Mouse (Mus musculus): Measurements from ENCODE around the gene Rtl4. TPM values are rescaled to one million over a fixed set of nuclear protein-coding genes. Genes with fewer than 3 reads are reported as not detected.

Gene Rtl4
- total and polyA plus RNA-seq, 2 experiments from 2014 or later = 0.04 TPM; not detected in 1

DNA sequence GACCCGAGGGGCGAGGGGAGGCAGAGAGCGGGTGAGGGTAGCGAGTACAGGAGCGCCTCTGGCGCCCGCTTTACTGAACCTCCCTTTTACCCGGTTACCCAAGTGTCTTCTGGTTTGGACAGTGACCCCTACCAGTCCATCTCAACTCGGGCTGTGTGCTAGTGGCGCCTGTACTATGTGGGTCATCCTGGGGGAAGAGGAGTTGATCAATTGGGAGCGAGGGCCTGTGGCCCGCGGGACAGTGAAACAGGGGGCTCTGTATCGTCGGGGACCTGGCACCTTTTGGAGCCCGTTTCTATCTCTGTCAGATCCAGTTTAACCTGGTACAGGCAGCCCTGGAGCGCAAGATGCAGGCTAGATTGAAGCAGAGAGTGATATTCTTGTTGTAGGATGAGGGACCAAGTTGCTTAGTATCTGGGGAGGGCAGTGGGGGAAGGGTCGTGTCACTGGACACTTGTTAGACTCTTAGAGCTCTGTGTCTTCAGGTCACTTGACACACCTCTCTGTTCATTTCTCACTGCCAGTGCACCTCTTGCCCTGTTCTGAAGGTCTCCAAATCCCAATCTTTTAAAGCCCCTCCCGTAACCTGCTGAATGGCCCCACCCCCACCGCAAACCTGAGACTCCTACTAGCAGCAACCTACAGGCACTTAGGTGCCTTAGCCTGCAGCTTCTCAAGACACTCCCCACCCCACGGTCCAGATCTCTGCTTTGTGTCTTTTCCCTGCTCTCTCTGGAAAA, 582 bp downstream of the Rtl4 start:
- Histone ChIP-seq H3K27ac (ENCODE audit: low read depth) (no peak overlapping the region), H3K9ac (replicated peaks; ENCODE audit: low read depth, low read length) (0 out of 2 replicates have a peak overlapping the region, but pooled peaks have one; percentile 20), H3K9me3 (replicated peaks; ENCODE audit: control insufficient read depth, low read length) (no peaks in the 10 kb centered on the region), H3K4me1 (ENCODE audit: control insufficient read depth, insufficient read depth) (no peaks in the 10 kb centered on the region), H3K27me3 (ENCODE audit: control insufficient read depth, insufficient read depth, low read length) (0 out of 2 replicates have a peak, but pooled peaks cover 7% of the 10 kb centered on the region), H3K4me3 (ENCODE audit: low read depth, low read length) (peak overlapping the region; percentile 49), H3K4me2 (ENCODE audit: low read depth, low read length) (peak overlapping the region; percentile 77), H3K36me3 (replicated peaks; ENCODE audit: control insufficient read depth, insufficient read depth, low read length) (no peaks in the 10 kb centered on the region)
- TF ChIP-seq CTCF (IDR thresholded peaks at IDR 0.05; ENCODE audit: low read depth) = no peak
- no peak for TF ChIP-seq EP300 (IDR thresholded peaks at IDR 0.05; ENCODE audit: low read depth)
- WGBS = 18% methylated on average over 21 of the region's 21 CpGs
- ATAC-seq (ENCODE audit: insufficient read depth, low read depth) = no peak
- DNase-seq (ENCODE audit: low spot score) = no peak

DNA sequence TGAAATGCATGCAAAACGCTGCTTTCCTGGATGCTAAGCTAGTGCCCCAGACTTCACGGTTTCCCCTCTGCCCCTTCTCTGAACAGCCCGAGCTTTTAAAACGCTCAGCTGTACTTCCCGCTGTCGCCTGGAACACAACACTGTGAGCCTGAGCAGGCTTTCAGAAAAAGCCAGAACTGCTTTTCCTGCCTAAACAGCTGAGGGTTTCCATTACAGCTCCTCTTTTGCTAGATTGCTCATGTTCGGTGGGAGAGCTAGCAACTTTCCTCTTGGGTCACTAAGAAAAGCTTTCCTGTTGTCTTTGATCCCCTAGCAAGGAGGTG, 1.1 kb downstream of the Rtl4 start:
- Histone ChIP-seq H3K9me3 (replicated peaks; ENCODE audit: control insufficient read depth, low read length) (no peaks in the 10 kb centered on the region), H3K4me3 (ENCODE audit: low read depth, low read length) (no peak overlapping the region), H3K36me3 (replicated peaks; ENCODE audit: control insufficient read depth, insufficient read depth, low read length) (no peaks in the 10 kb centered on the region), H3K4me2 (ENCODE audit: low read depth, low read length) (peak overlapping the region; percentile 77), H3K9ac (replicated peaks; ENCODE audit: low read depth, low read length) (no peak overlapping the region), H3K4me1 (ENCODE audit: control insufficient read depth, insufficient read depth) (no peaks in the 10 kb centered on the region), H3K27ac (ENCODE audit: low read depth) (no peak overlapping the region), H3K27me3 (ENCODE audit: control insufficient read depth, insufficient read depth, low read length) (0 out of 2 replicates have a peak, but pooled peaks cover 7% of the 10 kb centered on the region)
- DNase-seq (ENCODE audit: low spot score) (no peak), ATAC-seq (ENCODE audit: insufficient read depth, low read depth) (no peak)
- 17% methylated on average over 7 of the region's 7 CpGs for WGBS
- no peak for TF ChIP-seq EP300 (IDR thresholded peaks at IDR 0.05; ENCODE audit: low read depth)
- TF ChIP-seq CTCF (IDR thresholded peaks at IDR 0.05; ENCODE audit: low read depth) = no peak

DNA sequence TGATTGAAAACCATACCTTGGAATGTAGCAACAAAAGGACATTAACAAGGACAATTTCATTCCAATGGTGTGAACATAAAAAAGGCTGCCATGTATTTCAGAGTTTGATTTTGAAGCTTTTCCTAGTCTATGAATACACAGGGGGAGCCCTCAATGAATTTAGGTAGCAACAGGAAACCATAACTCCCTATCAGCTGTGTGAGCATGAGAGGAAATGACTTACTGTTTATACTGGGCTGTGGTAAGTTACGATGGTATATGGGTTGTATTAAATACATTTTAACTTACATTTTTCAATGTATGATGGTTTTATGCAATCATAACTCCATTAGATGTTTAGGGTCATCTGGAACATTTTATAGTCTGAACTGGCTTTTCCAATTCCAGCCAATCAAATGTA, 27.6 kb downstream of the Rtl4 start:
- Histone ChIP-seq H3K4me3 (ENCODE audit: low read depth, low read length) (no peak overlapping the region), H3K4me1 (ENCODE audit: control insufficient read depth, insufficient read depth) (no peaks in the 10 kb centered on the region), H3K27ac (ENCODE audit: low read depth) (no peak overlapping the region), H3K9ac (replicated peaks; ENCODE audit: low read depth, low read length) (no peak overlapping the region), H3K36me3 (replicated peaks; ENCODE audit: control insufficient read depth, insufficient read depth, low read length) (no peaks in the 10 kb centered on the region), H3K27me3 (ENCODE audit: control insufficient read depth, insufficient read depth, low read length) (no peaks in the 10 kb centered on the region), H3K9me3 (replicated peaks; ENCODE audit: control insufficient read depth, low read length) (no peaks in the 10 kb centered on the region), H3K4me2 (ENCODE audit: low read depth, low read length) (no peak overlapping the region)
- 59% methylated on average over 1 of the region's 1 CpGs for WGBS
- TF ChIP-seq CTCF (IDR thresholded peaks at IDR 0.05; ENCODE audit: low read depth) (no peak), EP300 (IDR thresholded peaks at IDR 0.05; ENCODE audit: low read depth) (no peak)
- ATAC-seq (ENCODE audit: insufficient read depth, low read depth) (no peak), DNase-seq (ENCODE audit: low spot score) (no peak)

DNA sequence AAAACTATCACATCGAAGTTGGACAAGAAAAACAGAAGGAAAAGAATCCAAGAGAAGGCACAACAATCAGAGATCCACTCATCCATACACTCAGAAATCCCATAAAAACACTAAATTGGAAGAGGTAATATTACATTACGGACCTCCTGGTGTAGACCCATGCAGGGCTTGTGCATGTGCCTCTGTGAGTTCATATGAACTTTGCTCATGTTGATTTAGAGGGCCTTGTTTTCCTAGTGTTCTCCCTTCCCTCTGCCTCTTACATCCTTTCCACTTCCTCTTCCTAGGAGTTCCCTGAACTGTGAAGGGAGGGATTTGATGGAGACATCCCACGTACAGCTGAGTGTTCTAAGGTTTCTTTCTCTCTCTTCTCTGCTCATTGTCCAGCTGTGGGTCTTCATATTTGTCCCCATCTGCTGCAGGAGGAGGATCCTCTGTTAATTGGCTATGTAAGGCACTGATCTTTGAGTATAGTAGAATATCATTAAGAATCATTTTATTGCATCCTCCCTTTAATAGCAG, 58.9 kb downstream of the Rtl4 start:
- Histone ChIP-seq H3K27ac (ENCODE audit: low read depth) (no peak overlapping the region), H3K9ac (replicated peaks; ENCODE audit: low read depth, low read length) (no peak overlapping the region), H3K4me1 (ENCODE audit: control insufficient read depth, insufficient read depth) (no peaks in the 10 kb centered on the region), H3K9me3 (replicated peaks; ENCODE audit: control insufficient read depth, low read length) (no peaks in the 10 kb centered on the region), H3K4me2 (ENCODE audit: low read depth, low read length) (no peak overlapping the region), H3K27me3 (ENCODE audit: control insufficient read depth, insufficient read depth, low read length) (no peaks in the 10 kb centered on the region), H3K36me3 (replicated peaks; ENCODE audit: control insufficient read depth, insufficient read depth, low read length) (no peaks in the 10 kb centered on the region), H3K4me3 (ENCODE audit: low read depth, low read length) (no peak overlapping the region)
- no peak for TF ChIP-seq EP300 (IDR thresholded peaks at IDR 0.05; ENCODE audit: low read depth)
- TF ChIP-seq CTCF (IDR thresholded peaks at IDR 0.05; ENCODE audit: low read depth) = no peak
- ATAC-seq (ENCODE audit: insufficient read depth, low read depth) = no peak
- 47% methylated on average over 3 of the region's 3 CpGs for WGBS
- DNase-seq (ENCODE audit: low spot score) = no peak

DNA sequence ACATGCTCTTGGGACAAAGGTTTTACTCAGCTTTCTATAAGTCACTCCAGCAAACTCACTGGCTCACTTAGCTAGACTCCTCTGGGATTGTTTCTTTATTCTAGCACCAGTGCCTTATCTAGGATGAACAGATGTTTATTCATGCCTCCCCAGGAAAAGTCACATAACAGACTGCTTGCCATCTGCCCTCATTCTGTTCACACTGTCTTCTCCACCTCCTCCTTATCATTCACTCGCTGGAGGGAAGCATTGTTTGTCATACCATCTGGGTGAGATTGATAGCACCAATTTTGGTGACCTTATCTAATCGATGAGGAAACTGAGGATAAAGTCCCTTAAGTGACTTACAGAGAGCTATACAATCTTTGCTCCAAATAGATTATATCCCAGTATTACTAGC, 298.3 kb downstream of the Rtl4 start:
- no peak overlapping the region for H3K4me3 ChIP-seq (ENCODE audit: low read depth, low read length)
- TF ChIP-seq EP300 (IDR thresholded peaks at IDR 0.05; ENCODE audit: low read depth) (no peak), CTCF (IDR thresholded peaks at IDR 0.05; ENCODE audit: low read depth) (no peak)
- no peaks in the 10 kb centered on the region for H3K4me1 ChIP-seq (ENCODE audit: control insufficient read depth, insufficient read depth)
- no peaks in the 10 kb centered on the region for H3K27me3 ChIP-seq (ENCODE audit: control insufficient read depth, insufficient read depth, low read length)
- ATAC-seq (ENCODE audit: insufficient read depth, low read depth) (no peak), DNase-seq (ENCODE audit: low spot score) (no peak)
- WGBS = 21% methylated on average over 2 of the region's 2 CpGs
- no peaks in the 10 kb centered on the region for H3K36me3 ChIP-seq (replicated peaks; ENCODE audit: control insufficient read depth, insufficient read depth, low read length)
- H3K4me2 ChIP-seq (ENCODE audit: low read depth, low read length) = no peak overlapping the region
- H3K9me3 ChIP-seq (replicated peaks; ENCODE audit: control insufficient read depth, low read length) = no peaks in the 10 kb centered on the region
- H3K9ac ChIP-seq (replicated peaks; ENCODE audit: low read depth, low read length) = no peak overlapping the region
- H3K27ac ChIP-seq (ENCODE audit: low read depth) = no peak overlapping the region

DNA sequence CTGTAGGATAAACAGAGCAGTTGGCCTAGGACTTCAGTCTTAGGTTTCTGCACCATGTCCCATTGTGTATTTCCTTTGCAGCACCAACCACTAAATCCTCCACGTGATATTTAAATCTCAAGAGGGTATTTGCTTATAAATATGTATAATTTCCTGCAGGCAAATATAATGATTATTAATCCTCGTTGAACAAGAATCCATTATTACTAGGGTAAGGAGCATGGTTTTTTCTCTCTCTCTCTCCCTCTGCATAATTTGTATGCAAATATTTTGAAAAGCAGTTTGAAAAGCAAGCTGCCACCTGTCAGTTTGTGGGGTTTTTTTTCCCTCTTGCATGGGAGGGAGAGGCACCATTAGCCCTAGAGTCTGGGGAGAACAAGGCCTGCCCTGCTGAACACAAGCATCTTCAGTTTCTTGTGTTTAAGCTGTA, 376.8 kb downstream of the Rtl4 start:
- Histone ChIP-seq H3K4me3 (ENCODE audit: low read depth, low read length) (no peak overlapping the region), H3K36me3 (replicated peaks; ENCODE audit: control insufficient read depth, insufficient read depth, low read length) (no peaks in the 10 kb centered on the region), H3K27ac (ENCODE audit: low read depth) (no peak overlapping the region), H3K4me2 (ENCODE audit: low read depth, low read length) (no peak overlapping the region), H3K9me3 (replicated peaks; ENCODE audit: control insufficient read depth, low read length) (no peaks in the 10 kb centered on the region), H3K27me3 (ENCODE audit: control insufficient read depth, insufficient read depth, low read length) (no peaks in the 10 kb centered on the region), H3K4me1 (ENCODE audit: control insufficient read depth, insufficient read depth) (no peaks in the 10 kb centered on the region), H3K9ac (replicated peaks; ENCODE audit: low read depth, low read length) (no peak overlapping the region)
- WGBS = 62% methylated on average over 2 of the region's 2 CpGs
- ATAC-seq (ENCODE audit: insufficient read depth, low read depth) = no peak
- no peak for TF ChIP-seq EP300 (IDR thresholded peaks at IDR 0.05; ENCODE audit: low read depth)
- TF ChIP-seq CTCF (IDR thresholded peaks at IDR 0.05; ENCODE audit: low read depth) = no peak
- no peak for DNase-seq (ENCODE audit: low spot score)
